Mouse (Mus musculus) liver, embryonic 16.5 days (tissue): ENCODE measurements around the gene Taf1d. TPM values are rescaled to one million over a fixed set of nuclear protein-coding genes. Genes with fewer than 3 reads are reported as not detected.
"Not testable (repeated sequence)": the region's sequence is repeated elsewhere in the genome, so short reads cannot be mapped to it uniquely, and the experiment has no call there.

Source experiments
- ATAC-seq: fragments of 200-750 bp; cut with Nextera tagmentation; 2 replicates; pipeline ENCODE4 v1.8.0; 2017; ENCODE audit warnings: low read depth, mild to moderate bottlenecking, moderate number of reproducible peaks, moderate library complexity
- H3K27ac ChIP-seq: fragments of 300-500 bp; sonication (generic); 2 replicates; pipeline ENCODE4 v1.5.1; 2014; ENCODE audit warnings: mild to moderate bottlenecking, low read length
- H3K27me3 ChIP-seq: fragments of 300-500 bp; sonication (generic); 2 replicates; pipeline ENCODE4 v1.6.1; 2014; ENCODE audit warnings: low read depth, low read length, mixed read lengths; ENCODE audit not compliant: control insufficient read depth, insufficient read depth
- H3K36me3 ChIP-seq: fragments of 300-500 bp; sonication (generic); 2 replicates; pipeline ENCODE4 v1.6.1; 2014; ENCODE audit warnings: mild to moderate bottlenecking; ENCODE audit not compliant: control insufficient read depth, insufficient read depth
- H3K4me1 ChIP-seq: fragments of 300-500 bp; sonication (generic); 2 replicates; pipeline ENCODE4 v1.6.1; 2014; ENCODE audit warnings: low read depth, low read length, mixed read lengths; ENCODE audit not compliant: control insufficient read depth
- H3K4me2 ChIP-seq: fragments of 300-500 bp; sonication (generic); 2 replicates; pipeline ENCODE4 v1.6.1; 2014; ENCODE audit warnings: low read depth, low read length, mixed read lengths
- H3K4me3 ChIP-seq: fragments of 300-500 bp; sonication (generic); 2 replicates; pipeline ENCODE4 v1.5.1; 2014; ENCODE audit warnings: low read depth, mild to moderate bottlenecking, low read length
- H3K9ac ChIP-seq: fragments of 300-500 bp; sonication (generic); 2 replicates; pipeline ENCODE4 v1.6.1; 2014; ENCODE audit warnings: low read depth, low read length
- H3K9me3 ChIP-seq: fragments of 300-500 bp; sonication (generic); replicated peaks from 2 replicates; pipeline ENCODE4 v1.6.1; 2016; ENCODE audit warnings: low read length; ENCODE audit not compliant: control insufficient read depth
- WGBS: fragments of 180-500 bp; shearing (Covaris S2); extraction: QIAGEN DNeasy Blood & Tissue Kit; methylation state at CpG from one replicate; pipeline ENCODE4 v1.1.7; 2014; ENCODE audit not compliant: insufficient replicate concordance; 5-methylcytosine and 5-hydroxymethylcytosine counted together
- polyA plus RNA-seq: library from polyadenylated mRNA; unstranded; fragments of >200 nt; fragmentation: Nextera tagmentation; extraction: Ambion mirVana; gene quantifications from 2 replicates; pipeline ENCODE4 v1.2.1, GENCODE M21; 2015

Gene Taf1d
- polyA plus RNA-seq, 1 experiment from 2014 or later: 21.3 TPM

DNA sequence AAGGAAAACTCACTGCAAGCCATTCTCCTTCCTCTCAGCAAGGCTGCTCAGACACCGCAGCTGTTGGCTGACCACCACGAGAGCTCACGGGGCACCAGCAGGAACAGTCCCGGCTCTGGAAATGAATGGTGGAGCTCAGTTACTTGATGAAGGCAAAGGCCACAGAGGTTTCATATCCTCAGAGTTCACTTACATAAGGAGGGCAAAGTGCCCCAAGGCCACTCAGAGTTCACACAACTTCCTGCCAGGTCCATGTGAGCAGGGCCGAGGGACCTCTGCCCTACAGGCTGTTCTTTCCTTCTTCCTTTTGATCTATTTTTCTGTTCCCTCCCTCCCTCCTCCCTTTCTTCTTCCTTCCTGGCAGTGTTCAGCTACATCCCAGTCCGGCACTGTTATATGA is 4.6 kb upstream of the Taf1d start:
- Histone ChIP-seq H3K4me3 (peak overlapping the region; percentile 12; the same call in 1 of the 2 replicates), H3K27ac (peak overlapping the region; percentile 65), H3K9me3 (no peaks in the 10 kb centered on the region), H3K4me2 (peak overlapping the region; percentile 36), H3K4me1 (peaks cover 6% of the 10 kb centered on the region), H3K36me3 (no peaks in the 10 kb centered on the region), H3K9ac (peak overlapping the region; percentile 33), H3K27me3 (no peaks in the 10 kb centered on the region)
- ATAC-seq: peak; percentile 14; the same call in 1 of the 2 replicates
- WGBS: 26% methylated on average over 6 of the region's 6 CpGs

DNA sequence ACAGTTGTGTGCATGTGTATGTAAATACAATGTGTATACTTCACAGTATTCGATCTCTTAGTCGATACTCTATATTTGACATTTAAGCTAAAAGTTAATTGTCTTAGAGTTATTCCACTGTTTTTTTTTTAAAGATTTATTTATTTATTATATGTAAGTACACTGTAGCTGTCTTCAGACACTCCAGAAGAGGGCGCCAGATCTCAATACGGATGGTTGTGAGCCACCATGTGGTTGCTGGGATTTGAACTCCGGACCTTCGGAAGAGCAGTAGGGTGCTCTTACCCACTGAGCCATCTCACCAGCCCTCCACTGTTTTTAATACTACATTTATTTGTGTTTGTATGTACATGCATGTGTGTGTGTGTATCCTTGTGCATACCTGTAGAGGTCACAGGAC is 4.0 kb upstream of the Taf1d start:
- not testable (repeated sequence) for H3K9me3 ChIP-seq, H3K9ac ChIP-seq, H3K27me3 ChIP-seq, H3K4me1 ChIP-seq, H3K4me2 ChIP-seq, H3K27ac ChIP-seq, H3K4me3 ChIP-seq, H3K36me3 ChIP-seq, ATAC-seq
- WGBS: 73% methylated on average over 6 of the region's 6 CpGs

DNA sequence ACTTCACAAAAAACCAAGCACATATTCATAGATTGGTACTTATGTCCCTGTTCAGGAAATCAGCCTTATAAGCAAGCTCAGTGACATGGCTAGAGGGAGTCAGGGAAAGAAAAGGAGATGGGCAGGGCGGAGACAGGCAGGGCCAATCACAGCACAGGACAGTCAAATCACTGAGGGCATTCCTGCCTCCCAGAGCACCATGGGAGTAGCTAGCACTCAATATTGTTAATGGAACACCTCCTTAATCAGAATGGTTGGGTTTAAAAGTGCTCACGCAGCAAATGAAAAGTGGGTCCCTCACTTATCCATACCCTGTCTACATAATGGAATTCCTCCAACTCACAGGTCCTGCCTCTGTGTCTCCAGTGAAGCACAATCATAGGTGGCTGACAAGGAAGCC is 3.1 kb upstream of the Taf1d start:
- peaks cover 18% of the 10 kb centered on the region for H3K4me1 ChIP-seq
- H3K4me2 ChIP-seq: no peak overlapping the region
- no peak overlapping the region for H3K27ac ChIP-seq
- WGBS: 73% methylated on average over 2 of the region's 2 CpGs
- H3K4me3 ChIP-seq: no peak overlapping the region
- H3K27me3 ChIP-seq: no peaks in the 10 kb centered on the region
- no peak overlapping the region for H3K9ac ChIP-seq
- no peak for ATAC-seq
- no peaks in the 10 kb centered on the region for H3K36me3 ChIP-seq
- H3K9me3 ChIP-seq: no peaks in the 10 kb centered on the region

DNA sequence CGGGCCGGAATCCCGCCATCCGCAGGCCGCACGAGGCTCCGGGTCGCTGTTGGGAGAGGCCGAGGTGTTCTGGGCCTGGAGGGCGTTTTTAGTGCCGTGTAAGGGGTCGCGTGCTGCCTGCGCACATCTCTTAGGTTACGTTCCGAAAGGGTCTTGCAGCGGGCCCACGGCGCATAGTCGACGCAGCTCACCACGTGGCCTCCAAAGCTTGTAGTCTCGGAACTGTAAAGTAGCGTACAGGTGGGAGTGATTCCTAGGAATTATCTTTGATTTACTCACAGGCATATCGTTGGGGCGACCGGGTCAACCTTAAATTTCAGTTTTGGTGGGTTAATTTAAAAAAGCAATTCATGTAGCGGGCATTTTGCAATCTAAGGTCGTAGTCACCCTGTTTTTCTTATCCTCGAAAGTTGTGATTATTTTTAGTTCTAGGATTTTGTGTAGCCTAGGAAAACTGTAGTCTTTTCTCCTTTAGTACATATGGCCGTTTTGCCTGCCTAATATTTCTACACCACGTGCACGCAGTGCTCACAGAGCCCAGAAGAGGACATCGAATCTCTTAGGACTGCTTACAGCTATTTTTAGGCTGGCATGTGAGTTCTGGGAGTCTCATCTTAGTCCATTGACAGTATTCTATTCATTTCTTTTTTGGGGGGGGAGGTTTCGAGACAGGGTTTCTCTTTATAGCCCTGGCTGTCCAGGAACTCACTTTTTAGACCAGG is 545 bp downstream of the Taf1d start, which contains the start of gene 4931406C07Rik:
4931406C07Rik (minus strand) TSS at position 51 of the 722 bp plus-strand sequence.
- H3K4me3 ChIP-seq: peak within 1 kb of the TSS; percentile 93
- ATAC-seq: no peak
- H3K9ac ChIP-seq: peak within 1 kb of the TSS; percentile 94
- H3K27ac ChIP-seq: peak within 1 kb of the TSS; percentile 93
- H3K4me2 ChIP-seq: peak within 1 kb of the TSS; percentile 95
- H3K9me3 ChIP-seq: no peaks in the 10 kb centered on the region
- H3K27me3 ChIP-seq: no peaks in the 10 kb centered on the region
- H3K36me3 ChIP-seq: peaks cover 17% of the 10 kb centered on the region
- H3K4me1 ChIP-seq: peaks cover 25% of the 10 kb centered on the region
- 0% methylated on average over 35 of the region's 35 CpGs for WGBS

DNA sequence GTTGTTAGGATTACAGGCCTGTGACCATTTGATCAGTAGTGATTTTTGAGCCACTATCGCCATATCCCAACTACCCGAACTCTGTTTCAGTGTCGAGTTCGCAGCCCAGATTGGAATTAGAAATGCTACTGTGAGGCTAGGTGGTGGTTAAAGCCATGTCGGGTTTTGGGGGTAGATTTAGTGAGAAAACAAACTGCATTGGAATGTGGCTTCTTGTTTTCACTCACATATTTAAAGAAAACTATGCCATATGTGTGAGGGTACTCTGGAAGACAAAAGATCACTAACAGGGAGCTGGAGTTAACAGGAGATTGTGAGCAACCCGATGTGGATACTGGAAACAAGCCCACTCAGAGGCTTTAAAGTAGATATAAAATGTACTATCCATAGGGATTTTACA is 1.2 kb downstream of the Taf1d start:
- Histone ChIP-seq H3K4me3 (peak overlapping the region; percentile 93), H3K27ac (no peak overlapping the region), H3K4me1 (peaks cover 25% of the 10 kb centered on the region), H3K9ac (peak overlapping the region; percentile 94), H3K36me3 (peaks cover 23% of the 10 kb centered on the region), H3K27me3 (no peaks in the 10 kb centered on the region), H3K9me3 (no peaks in the 10 kb centered on the region), H3K4me2 (peak overlapping the region; percentile 95)
- WGBS: 5% methylated on average over 6 of the region's 6 CpGs
- ATAC-seq: no peak

DNA sequence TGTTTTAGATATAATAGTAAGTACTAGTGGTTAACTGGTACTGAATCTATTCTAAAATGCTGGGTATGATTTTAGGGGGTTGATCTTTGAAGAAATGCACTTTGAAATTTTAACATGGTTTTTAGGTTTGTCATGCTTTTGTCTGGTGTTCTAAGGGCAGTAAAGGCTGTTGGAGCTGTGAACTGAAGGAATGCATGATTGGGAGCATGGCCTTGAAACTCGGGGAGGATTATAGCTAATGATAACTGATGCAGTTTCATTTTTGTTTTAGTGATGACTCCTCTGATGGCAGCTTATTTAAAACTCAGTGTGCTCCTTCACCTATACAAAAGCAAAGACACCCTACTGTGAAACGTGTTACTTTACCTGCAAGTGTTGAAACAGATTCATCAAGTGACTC is 2.2 kb downstream of the Taf1d start:
- no peak overlapping the region for H3K27ac ChIP-seq
- H3K9me3 ChIP-seq: no peaks in the 10 kb centered on the region
- no peaks in the 10 kb centered on the region for H3K27me3 ChIP-seq
- H3K9ac ChIP-seq: no peak overlapping the region
- H3K4me2 ChIP-seq: peak overlapping the region; percentile 1; the same call in 1 of the 2 replicates
- ATAC-seq: no peak
- WGBS: 20% methylated on average over 2 of the region's 2 CpGs
- peaks cover 29% of the 10 kb centered on the region for H3K36me3 ChIP-seq
- H3K4me3 ChIP-seq: no peak overlapping the region
- H3K4me1 ChIP-seq: peaks cover 25% of the 10 kb centered on the region

DNA sequence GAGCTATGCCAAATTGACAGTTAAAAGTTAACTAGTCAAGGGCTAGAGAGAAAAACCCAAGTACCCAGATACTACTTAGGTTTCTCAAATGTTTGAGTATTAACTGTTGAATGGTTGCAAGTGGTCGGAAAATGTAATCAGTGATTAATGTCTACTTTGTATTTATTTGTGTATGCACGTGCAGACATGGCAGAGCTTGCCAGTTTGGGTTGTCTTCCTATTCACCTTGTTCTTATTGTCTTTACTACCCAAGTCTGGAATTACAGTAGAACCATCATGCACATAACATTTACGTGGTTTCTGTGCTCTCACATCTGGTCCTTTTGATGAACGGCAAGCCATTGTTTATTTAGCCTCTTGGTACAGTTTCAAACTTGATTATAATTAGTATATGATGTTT is 3.4 kb downstream of the Taf1d start:
- H3K4me3 ChIP-seq: peak overlapping the region; percentile 11; the same call in 1 of the 2 replicates
- WGBS: 68% methylated on average over 4 of the region's 4 CpGs

DNA sequence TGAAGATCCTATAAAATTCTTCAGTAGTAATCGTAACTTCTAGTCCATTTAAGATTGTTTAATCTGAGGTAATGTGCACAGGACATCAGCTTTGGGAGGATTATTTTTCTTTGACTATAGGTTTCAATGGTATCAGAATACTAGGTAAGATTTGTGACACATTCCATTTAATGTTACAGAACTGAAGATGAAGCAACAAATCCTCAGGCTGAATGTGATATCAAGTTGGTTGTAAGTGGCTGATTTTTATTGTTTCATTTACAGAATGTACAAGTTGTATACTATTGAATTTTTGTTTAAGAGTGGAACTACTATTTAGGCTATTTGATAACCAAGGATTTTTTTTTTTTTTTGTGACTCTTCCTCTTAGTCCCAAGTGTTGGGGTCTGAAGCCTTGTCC is 4.2 kb downstream of the Taf1d start:
- H3K9ac ChIP-seq: no peak overlapping the region
- H3K27me3 ChIP-seq: no peaks in the 10 kb centered on the region
- H3K4me1 ChIP-seq: peaks cover 25% of the 10 kb centered on the region
- H3K36me3 ChIP-seq: peaks cover 48% of the 10 kb centered on the region
- ATAC-seq: no peak
- H3K4me2 ChIP-seq: no peak overlapping the region
- no peak overlapping the region for H3K27ac ChIP-seq
- H3K9me3 ChIP-seq: no peaks in the 10 kb centered on the region
- H3K4me3 ChIP-seq: no peak overlapping the region
- WGBS: 73% methylated on average over 1 of the region's 1 CpGs

More for the DNA sequence above, 3.4 kb downstream of the Taf1d start:
- Histone ChIP-seq H3K36me3 (peaks cover 41% of the 10 kb centered on the region), H3K4me2 (no peak overlapping the region), H3K4me1 (peaks cover 25% of the 10 kb centered on the region), H3K27me3 (no peaks in the 10 kb centered on the region), H3K9ac (no peak overlapping the region), H3K27ac (no peak overlapping the region), H3K9me3 (no peaks in the 10 kb centered on the region)
- no peak for ATAC-seq

DNA sequence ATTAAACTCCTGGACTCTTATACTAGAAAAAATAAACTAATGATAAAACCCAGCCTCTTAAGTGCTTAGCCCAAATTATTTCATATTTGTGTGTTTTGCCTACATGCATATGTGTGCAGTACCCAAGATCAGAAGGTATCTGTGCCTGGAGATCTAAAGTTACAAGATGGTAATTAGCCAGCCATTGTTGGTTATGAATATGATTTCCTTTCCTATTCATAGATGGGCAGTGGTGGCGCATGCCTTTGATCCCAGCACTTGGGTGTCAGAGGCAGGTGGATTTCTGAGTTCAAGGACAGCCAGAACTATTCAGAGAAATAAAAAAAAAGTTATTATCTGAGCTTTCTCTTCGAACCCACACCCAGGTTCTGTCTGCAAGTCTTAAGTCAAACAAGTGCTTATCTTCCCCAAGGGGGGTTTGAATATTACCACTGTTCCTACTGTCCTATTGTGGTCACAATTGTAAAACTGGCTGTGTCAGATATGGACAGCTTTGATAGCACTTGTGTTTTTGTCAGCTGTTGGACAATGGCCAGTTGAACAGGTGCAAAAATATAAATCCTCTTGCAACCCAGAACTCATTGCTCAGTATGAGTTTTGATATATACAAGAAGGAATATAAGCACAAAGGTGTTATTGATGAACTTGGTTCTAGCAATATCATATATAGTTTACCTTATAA is 6.2 kb downstream of the Taf1d start:
- WGBS: 50% methylated on average over 2 of the region's 2 CpGs
- Histone ChIP-seq H3K36me3 (peaks cover 56% of the 10 kb centered on the region), H3K4me1 (peaks cover 13% of the 10 kb centered on the region), H3K9me3 (no peaks in the 10 kb centered on the region), H3K4me2 (no peak overlapping the region), H3K27ac (no peak overlapping the region), H3K27me3 (no peaks in the 10 kb centered on the region), H3K4me3 (no peak overlapping the region), H3K9ac (no peak overlapping the region)
- peak; percentile 53; the same call in 1 of the 2 replicates for ATAC-seq
